Mouse (Mus musculus) E14TG2a.4 (cell line): ENCODE data around the gene Arid3c.

Experiments
- CTCF ChIP-seq: conservative IDR thresholded peaks from 2 replicates; pipeline ENCODE4 v1.5.1; 2014; ENCODE audit warnings: low read length
- NANOG ChIP-seq: IDR thresholded peaks from 2 replicates; pipeline ENCODE4 v1.6.1; 2014; ENCODE audit warnings: borderline replicate concordance, low read length, mixed read lengths

DNA sequence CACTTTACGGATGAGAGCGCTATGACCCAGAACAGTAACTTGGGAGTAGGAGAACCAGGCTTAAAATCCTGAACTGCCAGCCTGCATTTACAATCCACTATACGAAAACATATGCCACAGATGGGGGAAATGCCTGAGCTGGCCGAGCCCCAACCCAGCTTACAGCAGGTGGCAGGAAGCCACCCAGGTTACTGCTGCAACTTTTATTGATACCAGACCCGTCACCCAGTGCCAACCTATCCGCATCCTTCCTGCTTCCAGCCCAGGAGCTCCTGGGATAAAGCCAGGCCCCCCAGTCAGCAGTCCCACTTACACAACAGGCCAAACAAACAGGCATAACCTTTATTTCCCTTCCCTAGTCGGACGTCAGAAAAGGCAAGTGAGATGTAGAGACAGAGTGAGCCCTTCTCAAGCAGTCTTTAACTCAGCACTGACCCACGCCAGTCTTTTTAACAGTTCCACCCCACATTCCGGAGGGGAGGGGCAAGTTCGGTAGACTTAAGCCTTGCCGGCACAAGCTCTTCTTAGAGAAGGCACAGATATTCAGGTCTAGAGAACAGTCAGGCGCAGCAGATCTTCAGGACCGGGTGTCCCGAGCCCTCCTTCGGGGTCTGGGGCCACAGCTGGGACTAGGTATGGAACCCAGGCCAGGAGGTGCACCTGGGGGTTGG lies 19.1 kb downstream of the Arid3c start:
- no peak for TF ChIP-seq CTCF
- no peak for TF ChIP-seq NANOG
